Mouse (Mus musculus): ENCODE measurements around the gene Golga4. TPM values are rescaled to one million over a fixed set of nuclear protein-coding genes. Genes with fewer than 3 reads are reported as not detected.
"Not testable (repeated sequence)": the region's sequence is repeated elsewhere in the genome, so short reads cannot be mapped to it uniquely, and the experiment has no call there.

Golga4 gene
- polyA plus RNA-seq, 1 experiment from 2014 or later = 68.4 TPM

GRCm38 (mm10) chr9:118580371-118580770, 74.3 kb downstream of the Golga4 start:
- no peaks in the 10 kb centered on the region for H3K27me3 ChIP-seq
- H3K4me1 ChIP-seq = no peaks in the 10 kb centered on the region
- H3K4me2 ChIP-seq = no peak overlapping the region
- 73% methylated on average over 6 of the region's 6 CpGs for WGBS
- no peak overlapping the region for H3K9ac ChIP-seq
- H3K27ac ChIP-seq = no peak overlapping the region
- ATAC-seq (ENCODE audit: low FRiP score) = no peak
- H3K4me3 ChIP-seq (replicated peaks) = no peak overlapping the region
- no peaks in the 10 kb centered on the region for H3K9me3 ChIP-seq
- H3K36me3 ChIP-seq (replicated peaks) = peaks cover 59% of the 10 kb centered on the region

- Histone ChIP-seq H3K27me3 (no peaks in the 10 kb centered on the region), H3K4me3 (replicated peaks) (no peak overlapping the region), H3K36me3 (replicated peaks) (peaks cover 41% of the 10 kb centered on the region), H3K9ac (no peak overlapping the region), H3K4me2 (no peak overlapping the region), H3K9me3 (no peaks in the 10 kb centered on the region), H3K4me1 (no peaks in the 10 kb centered on the region), H3K27ac (no peak overlapping the region)
- no peak for ATAC-seq (ENCODE audit: low FRiP score)
- 87% methylated on average over 6 of the region's 6 CpGs for WGBS
These were observed 76.7 kb downstream of the Golga4 start for GRCm38 (mm10) chr9:118582757-118583156.

GRCm38 (mm10) chr9:118584838-118585237, 78.8 kb downstream of the Golga4 start:
- Histone ChIP-seq H3K36me3 (replicated peaks) (peaks cover 27% of the 10 kb centered on the region), H3K9ac (no peak overlapping the region), H3K27ac (no peak overlapping the region), H3K4me3 (replicated peaks) (no peak overlapping the region), H3K4me2 (no peak overlapping the region), H3K27me3 (no peaks in the 10 kb centered on the region), H3K4me1 (no peaks in the 10 kb centered on the region), H3K9me3 (no peaks in the 10 kb centered on the region)
- no peak for ATAC-seq (ENCODE audit: low FRiP score)
- 82% methylated on average over 1 of the region's 1 CpGs for WGBS

- WGBS = 92% methylated on average over 6 of the region's 6 CpGs
- H3K4me1 ChIP-seq = peaks cover 9% of the 10 kb centered on the region
- H3K9ac ChIP-seq = no peak overlapping the region
- no peak overlapping the region for H3K27ac ChIP-seq
- H3K4me2 ChIP-seq = no peak overlapping the region
- no peak for ATAC-seq (ENCODE audit: low FRiP score)
- no peaks in the 10 kb centered on the region for H3K9me3 ChIP-seq
- H3K36me3 ChIP-seq (replicated peaks) = peaks cover 23% of the 10 kb centered on the region
- H3K4me3 ChIP-seq (replicated peaks) = no peak overlapping the region
- no peaks in the 10 kb centered on the region for H3K27me3 ChIP-seq
These were observed 79.9 kb downstream of the Golga4 start for GRCm38 (mm10) chr9:118585998-118586397.

GRCm38 (mm10) chr9:118587115-118587514, 81.0 kb downstream of the Golga4 start:
- Histone ChIP-seq H3K27me3 (no peaks in the 10 kb centered on the region), H3K4me3 (replicated peaks) (no peak overlapping the region), H3K9me3 (no peaks in the 10 kb centered on the region), H3K4me1 (peaks cover 9% of the 10 kb centered on the region), H3K36me3 (replicated peaks) (peaks cover 16% of the 10 kb centered on the region), H3K9ac (no peak overlapping the region), H3K4me2 (no peak overlapping the region), H3K27ac (no peak overlapping the region)
- 71% methylated on average over 4 of the region's 4 CpGs for WGBS
- ATAC-seq (ENCODE audit: low FRiP score) = no peak

- no peak overlapping the region for H3K9ac ChIP-seq
- no peak overlapping the region for H3K27ac ChIP-seq
- no peaks in the 10 kb centered on the region for H3K27me3 ChIP-seq
- no peak overlapping the region for H3K4me2 ChIP-seq
- ATAC-seq (ENCODE audit: low FRiP score) = no peak
- H3K36me3 ChIP-seq (replicated peaks) = no peaks in the 10 kb centered on the region
- peaks cover 16% of the 10 kb centered on the region for H3K4me1 ChIP-seq
- H3K9me3 ChIP-seq = no peaks in the 10 kb centered on the region
- H3K4me3 ChIP-seq (replicated peaks) = no peak overlapping the region
- 42% methylated on average over 3 of the region's 3 CpGs for WGBS
These were observed 83.2 kb downstream of the Golga4 start for GRCm38 (mm10) chr9:118589249-118589648.

GRCm38 (mm10) chr9:118590230-118590629, 84.2 kb downstream of the Golga4 start:
- H3K4me2 ChIP-seq = no peak overlapping the region
- no peak for ATAC-seq (ENCODE audit: low FRiP score)
- no peak overlapping the region for H3K4me3 ChIP-seq (replicated peaks)
- no peaks in the 10 kb centered on the region for H3K36me3 ChIP-seq (replicated peaks)
- H3K9me3 ChIP-seq = no peaks in the 10 kb centered on the region
- H3K27ac ChIP-seq = no peak overlapping the region
- no peak overlapping the region for H3K9ac ChIP-seq
- H3K27me3 ChIP-seq = no peaks in the 10 kb centered on the region
- 66% methylated on average over 7 of the region's 7 CpGs for WGBS
- peaks cover 16% of the 10 kb centered on the region for H3K4me1 ChIP-seq

GRCm38 (mm10) chr9:118591633-118592032, 85.6 kb downstream of the Golga4 start:
- ATAC-seq (ENCODE audit: low FRiP score) = no peak
- Histone ChIP-seq H3K36me3 (replicated peaks) (no peaks in the 10 kb centered on the region), H3K27me3 (no peaks in the 10 kb centered on the region), H3K27ac (no peak overlapping the region), H3K4me1 (peaks cover 16% of the 10 kb centered on the region), H3K4me3 (replicated peaks) (no peak overlapping the region), H3K4me2 (no peak overlapping the region), H3K9me3 (no peaks in the 10 kb centered on the region), H3K9ac (no peak overlapping the region)
- 79% methylated on average over 6 of the region's 6 CpGs for WGBS

- H3K27me3 ChIP-seq = no peaks in the 10 kb centered on the region
- H3K9ac ChIP-seq = no peak overlapping the region
- peaks cover 16% of the 10 kb centered on the region for H3K4me1 ChIP-seq
- no peak overlapping the region for H3K4me2 ChIP-seq
- peak; percentile 51; the same call in 1 of the 2 replicates for ATAC-seq (ENCODE audit: low FRiP score)
- no peak overlapping the region for H3K4me3 ChIP-seq (replicated peaks)
- no peak overlapping the region for H3K27ac ChIP-seq
- 44% methylated on average over 13 of the region's 13 CpGs for WGBS
- H3K9me3 ChIP-seq = no peaks in the 10 kb centered on the region
- H3K36me3 ChIP-seq (replicated peaks) = no peaks in the 10 kb centered on the region
These were observed 86.7 kb downstream of the Golga4 start for GRCm38 (mm10) chr9:118592585-118593249.

GRCm38 (mm10) chr9:118593443-118593842, 87.4 kb downstream of the Golga4 start:
- H3K27me3 ChIP-seq = no peaks in the 10 kb centered on the region
- H3K27ac ChIP-seq = no peak overlapping the region
- H3K4me2 ChIP-seq = no peak overlapping the region
- no peak for ATAC-seq (ENCODE audit: low FRiP score)
- H3K9me3 ChIP-seq = no peaks in the 10 kb centered on the region
- no peaks in the 10 kb centered on the region for H3K36me3 ChIP-seq (replicated peaks)
- no peak overlapping the region for H3K4me3 ChIP-seq (replicated peaks)
- H3K4me1 ChIP-seq = peaks cover 16% of the 10 kb centered on the region
- WGBS = 89% methylated on average over 8 of the region's 8 CpGs
- no peak overlapping the region for H3K9ac ChIP-seq

- H3K4me1 ChIP-seq = peaks cover 7% of the 10 kb centered on the region; the same call in 1 of the 2 replicates
- no peak for ATAC-seq (ENCODE audit: low FRiP score)
- H3K4me2 ChIP-seq = no peak overlapping the region
- H3K9ac ChIP-seq = no peak overlapping the region
- no peaks in the 10 kb centered on the region for H3K9me3 ChIP-seq
- H3K4me3 ChIP-seq (replicated peaks) = no peak overlapping the region
- WGBS = 87% methylated on average over 7 of the region's 7 CpGs
- no peak overlapping the region for H3K27ac ChIP-seq
- no peaks in the 10 kb centered on the region for H3K27me3 ChIP-seq
- H3K36me3 ChIP-seq (replicated peaks) = no peaks in the 10 kb centered on the region
These were observed 90.7 kb downstream of the Golga4 start for GRCm38 (mm10) chr9:118596767-118597166.

- H3K9ac ChIP-seq; H3K9me3 ChIP-seq; H3K27ac ChIP-seq; H3K4me2 ChIP-seq; H3K4me1 ChIP-seq; H3K36me3 ChIP-seq (replicated peaks); H3K4me3 ChIP-seq (replicated peaks); ATAC-seq (ENCODE audit: low FRiP score): not testable (repeated sequence)
- WGBS = 88% methylated on average over 3 of the region's 3 CpGs
- H3K27me3 ChIP-seq = peaks cover 17% of the 10 kb centered on the region
These were observed 94.3 kb downstream of the Golga4 start for GRCm38 (mm10) chr9:118600393-118600792.

- no peak overlapping the region for H3K4me3 ChIP-seq (replicated peaks)
- peaks cover 7% of the 10 kb centered on the region for H3K4me1 ChIP-seq
- no peak overlapping the region for H3K4me2 ChIP-seq
- peaks cover 34% of the 10 kb centered on the region for H3K27me3 ChIP-seq
- ATAC-seq (ENCODE audit: low FRiP score) = no peak
- H3K27ac ChIP-seq = no peak overlapping the region
- no peaks in the 10 kb centered on the region for H3K36me3 ChIP-seq (replicated peaks)
- H3K9me3 ChIP-seq = no peaks in the 10 kb centered on the region
- WGBS = 77% methylated on average over 5 of the region's 5 CpGs
- no peak overlapping the region for H3K9ac ChIP-seq
These were observed 96.5 kb downstream of the Golga4 start for GRCm38 (mm10) chr9:118602576-118602975.

Data from forebrain, embryonic 12.5 days (tissue).